Mouse (Mus musculus): ENCODE measurements around the gene Ube4a. TPM values are rescaled to one million over a fixed set of nuclear protein-coding genes. Genes with fewer than 3 reads are reported as not detected.

The Ube4a gene
- total RNA-seq, 1 experiment from 2014 or later, result 43.2 TPM

DNA sequence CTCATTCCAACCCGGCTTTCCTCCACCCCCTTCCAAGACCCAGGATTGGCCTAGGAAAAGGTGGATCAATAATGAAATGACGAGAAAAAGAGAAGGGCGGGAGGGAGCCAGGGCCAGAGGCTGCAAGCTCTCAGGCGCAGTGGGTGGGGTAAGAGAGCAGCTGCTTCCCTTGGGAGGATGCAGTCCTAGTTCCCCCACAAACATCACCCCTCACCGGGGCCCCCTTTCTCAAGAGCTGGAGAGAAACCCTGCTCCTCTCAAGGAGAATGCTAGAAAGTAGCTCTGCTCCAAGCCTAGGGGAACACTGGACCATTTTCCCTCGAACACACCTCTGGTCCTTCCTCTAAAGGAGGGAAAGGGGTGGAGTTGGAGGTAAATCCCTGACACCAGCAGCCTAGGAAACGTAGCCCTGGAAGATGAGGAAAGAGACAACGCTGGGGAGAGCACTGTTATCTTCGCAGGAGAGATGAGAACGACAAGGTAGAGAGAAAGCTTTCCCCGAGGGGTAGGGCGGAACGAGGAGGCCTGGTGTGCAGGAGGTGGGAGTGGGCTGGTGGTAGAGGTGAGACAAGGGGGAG lies 85.6 kb downstream of the Ube4a start:
- no peak for ATAC-seq (replicated peaks; ENCODE audit: insufficient number of reproducible peaks, low FRiP score, low TSS enrichment, poor library complexity, severe bottlenecking)

DNA sequence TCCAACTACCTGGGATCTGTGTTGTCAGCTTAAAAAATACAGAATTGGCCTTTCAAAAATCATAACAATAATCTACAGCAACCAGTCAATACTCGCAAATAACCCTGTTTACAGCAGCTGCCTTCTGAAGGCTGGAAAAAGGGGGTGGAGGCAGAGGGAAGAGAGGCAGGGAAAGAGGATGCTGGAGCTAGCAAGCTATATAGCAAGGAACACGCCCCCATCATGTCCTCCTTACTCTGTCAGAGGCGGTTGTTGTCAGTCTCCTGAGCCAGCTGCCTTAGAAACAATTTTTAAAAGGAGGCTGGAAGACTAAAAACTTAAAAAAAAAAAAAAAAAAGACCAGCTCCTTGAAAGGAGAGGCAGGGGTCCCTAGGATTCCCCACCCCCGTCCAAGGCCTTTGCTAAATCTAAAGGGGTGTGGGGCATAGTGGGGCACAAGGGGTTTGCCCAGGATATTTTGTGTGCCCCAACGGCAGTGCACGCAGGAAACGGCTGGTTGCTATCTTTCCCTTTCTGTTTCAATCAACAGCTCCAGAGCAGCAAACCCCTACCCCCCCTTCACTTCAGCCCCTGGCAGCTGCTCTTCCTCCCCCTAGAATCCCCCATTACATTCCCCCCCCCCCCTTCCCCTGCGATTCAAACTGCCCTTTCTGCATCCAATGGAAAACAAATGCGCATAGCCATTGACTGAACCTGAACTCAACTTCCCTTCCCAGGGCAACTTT lies 86.5 kb downstream of the Ube4a start:
- ATAC-seq (replicated peaks; ENCODE audit: insufficient number of reproducible peaks, low FRiP score, low TSS enrichment, poor library complexity, severe bottlenecking), result no peak

DNA sequence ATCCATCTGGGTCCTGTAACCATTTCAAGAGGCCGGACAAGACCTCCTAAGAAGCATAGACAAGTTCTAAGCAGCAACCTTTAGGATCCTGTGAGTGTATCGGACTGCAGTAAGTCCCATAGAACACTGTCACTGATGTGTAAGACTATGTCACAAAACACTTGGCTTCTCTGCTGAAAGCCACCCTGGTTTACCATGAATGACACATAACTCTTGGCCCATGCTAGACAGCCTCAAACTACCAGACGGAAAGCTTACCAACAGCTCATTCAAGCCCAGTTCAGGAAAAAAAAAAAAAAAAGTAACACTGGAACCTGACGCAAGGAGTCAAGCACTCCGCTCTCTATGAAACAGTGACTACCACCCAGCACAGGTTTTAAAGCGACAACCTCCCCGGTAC lies 87.7 kb downstream of the Ube4a start:
- no peak for ATAC-seq (replicated peaks; ENCODE audit: insufficient number of reproducible peaks, low FRiP score, low TSS enrichment, poor library complexity, severe bottlenecking)

DNA sequence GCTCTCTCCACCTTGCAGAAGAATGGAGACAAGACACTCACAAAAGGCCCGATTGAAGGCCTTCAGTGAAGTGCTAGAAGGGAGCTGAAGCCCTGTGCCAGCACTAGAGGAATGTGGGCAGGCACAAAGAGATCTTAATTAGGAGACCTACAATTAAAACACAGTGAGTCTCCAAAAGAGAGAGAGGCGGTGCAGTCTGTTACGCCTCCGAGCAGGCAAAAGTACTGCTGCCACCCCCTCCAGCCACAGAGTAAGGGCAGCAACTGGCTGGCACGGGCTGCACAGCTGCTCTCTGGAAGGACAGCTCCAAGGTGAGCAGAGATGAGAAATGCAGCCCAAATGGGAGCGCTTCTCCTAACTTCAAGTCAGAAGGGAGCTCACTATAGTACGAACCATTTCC lies 89.9 kb downstream of the Ube4a start:
- ATAC-seq (replicated peaks; ENCODE audit: insufficient number of reproducible peaks, low FRiP score, low TSS enrichment, poor library complexity, severe bottlenecking), result no peak

DNA sequence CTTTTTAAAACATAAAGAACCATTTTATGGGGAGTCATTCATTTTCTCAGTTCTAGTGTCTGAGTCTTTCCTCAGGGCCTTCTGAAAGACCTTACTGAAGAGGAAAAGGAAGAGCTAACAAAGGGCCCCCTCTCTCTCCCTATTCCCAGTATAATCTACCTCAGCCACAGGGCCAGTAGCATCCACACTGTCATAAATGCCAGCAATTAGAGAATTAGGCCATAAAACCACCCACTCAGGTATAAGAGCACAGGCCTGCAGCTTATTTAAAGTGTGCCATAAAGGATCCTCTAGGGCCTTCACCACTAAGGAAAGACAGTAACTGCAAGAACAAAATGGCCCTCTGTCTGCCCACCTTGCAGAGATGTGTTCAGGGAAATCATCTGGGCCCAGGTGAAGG lies 91.2 kb downstream of the Ube4a start:
- ATAC-seq (replicated peaks; ENCODE audit: insufficient number of reproducible peaks, low FRiP score, low TSS enrichment, poor library complexity, severe bottlenecking), result no peak

DNA sequence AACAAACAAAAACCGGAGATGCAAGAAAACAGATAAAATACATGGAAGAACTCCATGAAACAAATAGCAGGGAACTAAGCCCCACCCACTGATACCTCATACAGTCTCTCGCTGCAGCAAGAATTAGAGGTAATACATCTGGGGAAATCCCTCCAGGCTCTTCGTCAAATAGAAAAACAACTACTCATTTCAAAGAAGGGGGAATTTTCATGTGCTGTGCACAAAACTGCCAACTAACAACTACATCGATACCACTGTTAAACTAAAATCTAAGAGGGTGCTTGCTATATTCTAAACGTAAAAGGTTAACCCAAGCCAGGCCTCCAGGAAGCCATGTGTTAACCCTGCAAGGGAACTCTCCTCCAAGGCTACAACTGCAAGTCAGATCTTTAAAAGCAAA lies 91.7 kb downstream of the Ube4a start:
- ATAC-seq (replicated peaks; ENCODE audit: insufficient number of reproducible peaks, low FRiP score, low TSS enrichment, poor library complexity, severe bottlenecking), result no peak

Other genes starting within 250 kb of the Ube4a start
- 2.1 to 4.3 TPM (median 3.1 TPM) in 3 replicates for gene Phldb1, start 230.4 kb downstream of the Ube4a start, total RNA-seq (2017)
- gene Arcn1, start 197.8 kb downstream of the Ube4a start, total RNA-seq (2017), result 156 to 231 TPM (median 178 TPM) in 3 replicates
- 20.1 to 53.5 TPM (median 37.4 TPM) in 3 replicates for gene Ift46, start 197.7 kb downstream of the Ube4a start, total RNA-seq (2017)
- gene Tmem25, start 166.3 kb downstream of the Ube4a start, total RNA-seq (2017), result 0.48 TPM in 1 of 3 replicates, not detected in the others
- gene Ttc36, start 162.5 kb downstream of the Ube4a start, total RNA-seq (2017), result not detected in 3 replicates
- 11.5 to 40.0 TPM (median 13.4 TPM) in 3 replicates for gene Kmt2a, start 84.3 kb downstream of the Ube4a start, total RNA-seq (2017)
- 129 to 228 TPM (median 191 TPM) in 3 replicates for gene Atp5l, start 44.9 kb downstream of the Ube4a start, total RNA-seq (2017)
- 14.2 to 35.0 TPM (median 22.5 TPM) in 3 replicates for gene Cd3g, start 14.8 kb upstream of the Ube4a start, total RNA-seq (2017)
- 3.0 to 5.9 TPM (median 3.4 TPM) in 3 replicates for gene Cd3d, start 16.2 kb upstream of the Ube4a start, total RNA-seq (2017)
- gene Cd3e, start 44.0 kb upstream of the Ube4a start, total RNA-seq (2017), result 0.32 to 1.6 TPM (median 0.76 TPM) in 3 replicates
- not detected in 3 replicates for gene Mpzl2, start 74.2 kb upstream of the Ube4a start, total RNA-seq (2017)
- 5.0 to 6.5 TPM (median 5.9 TPM) in 3 replicates for gene Mpzl3, start 89.6 kb upstream of the Ube4a start, total RNA-seq (2017)
- gene Jaml, start 113.6 kb upstream of the Ube4a start, total RNA-seq (2017), result 3.2 to 7.0 TPM (median 5.8 TPM) in 3 replicates
- 0.58 to 0.67 TPM in 2 of 3 replicates, not detected in the other for gene Scn2b, start 152.2 kb upstream of the Ube4a start, total RNA-seq (2017)
- gene Scn4b, start 172.8 kb upstream of the Ube4a start, total RNA-seq (2017), result not detected in 3 replicates
- 1.7 to 7.5 TPM (median 4.2 TPM) in 3 replicates for gene BC049352, start 216.4 kb upstream of the Ube4a start, total RNA-seq (2017)
- gene Tmprss4, start 238.5 kb upstream of the Ube4a start, total RNA-seq (2017), result not detected in 3 replicates

Data from monocyte, adult 5-6 weeks (primary cell).